Mouse (Mus musculus) hindbrain, embryonic 12.5 days (tissue): ENCODE data around the gene Tuba1b. TPM values are rescaled to one million over a fixed set of nuclear protein-coding genes. Genes with fewer than 3 reads are reported as not detected.
A peak's percentile ranks its signal among the peaks of the same experiment; 100 is the strongest.
"Not testable (repeated sequence)": the region's sequence is repeated elsewhere in the genome, so short reads cannot be mapped to it uniquely, and the experiment has no call there.

Source experiments
- ATAC-seq: fragments of 200-750 bp; cut with Nextera tagmentation; 2 replicates; pipeline ENCODE4 v1.8.0; 2017; ENCODE audit warnings: moderate TSS enrichment; ENCODE audit not compliant: low FRiP score
- H3K27ac ChIP-seq: fragments of 300-500 bp; sonication (generic); 2 replicates; pipeline ENCODE4 v1.5.1; 2016; ENCODE audit warnings: mild to moderate bottlenecking
- H3K27me3 ChIP-seq: fragments of 300-500 bp; sonication (generic); 2 replicates; pipeline ENCODE4 v1.6.1; 2016; ENCODE audit warnings: mild to moderate bottlenecking
- H3K36me3 ChIP-seq: fragments of 300-500 bp; sonication (generic); 2 replicates; pipeline ENCODE4 v1.6.1; 2016; ENCODE audit warnings: mild to moderate bottlenecking
- H3K4me1 ChIP-seq: fragments of 300-500 bp; sonication (generic); 2 replicates; pipeline ENCODE4 v1.6.1; 2016
- H3K4me2 ChIP-seq: fragments of 300-500 bp; sonication (generic); replicated peaks from 2 replicates; pipeline ENCODE4 v1.6.1; 2016; ENCODE audit warnings: mild to moderate bottlenecking
- H3K4me3 ChIP-seq: fragments of 300-500 bp; sonication (generic); 2 replicates; pipeline ENCODE4 v1.5.1; 2016; ENCODE audit warnings: mild to moderate bottlenecking
- H3K9ac ChIP-seq: fragments of 300-500 bp; sonication (generic); 2 replicates; pipeline ENCODE4 v1.6.1; 2016; ENCODE audit warnings: mild to moderate bottlenecking, moderate library complexity
- H3K9me3 ChIP-seq: fragments of 300-500 bp; sonication (generic); replicated peaks from 2 replicates; pipeline ENCODE4 v1.6.1; 2016; ENCODE audit warnings: mild to moderate bottlenecking
- WGBS: fragments of 180-500 bp; shearing (Covaris S2); methylation state at CpG from one replicate; pipeline ENCODE4 v1.1.7; 2016; 5-methylcytosine and 5-hydroxymethylcytosine counted together
- polyA plus RNA-seq: library from polyadenylated mRNA; unstranded; fragments of >200 nt; fragmentation: Nextera tagmentation; extraction: Ambion mirVana; gene quantifications from 2 replicates; pipeline ENCODE4 v1.2.1, GENCODE M21; 2016

The Tuba1b gene
- polyA plus RNA-seq, 1 experiment from 2014 or later, result 1,243 TPM

- Histone ChIP-seq H3K4me2 (peak overlapping the region; percentile 67), H3K9ac (peak overlapping the region; percentile 100), H3K4me3 (peak overlapping the region; percentile 90), H3K27ac (peak overlapping the region; percentile 100), H3K27me3 (no peaks in the 10 kb centered on the region), H3K4me1 (peaks cover 11% of the 10 kb centered on the region), H3K36me3 (peaks cover 10% of the 10 kb centered on the region), H3K9me3 (no peaks in the 10 kb centered on the region)
- no peak for ATAC-seq
- WGBS, result 11% methylated on average over 5 of the region's 5 CpGs
These were observed 17.7 kb upstream of the Tuba1b start for GRCm38 (mm10) chr15:98952063-98952455.

GRCm38 (mm10) chr15:98951122-98952062, 17.0 kb upstream of the Tuba1b start:
- 81% methylated on average over 11 of the region's 15 CpGs for WGBS

GRCm38 (mm10) chr15:98949607-98949892, 15.2 kb upstream of the Tuba1b start:
- Histone ChIP-seq H3K4me2 (peak overlapping the region; percentile 58), H3K27me3 (no peaks in the 10 kb centered on the region), H3K27ac (peak overlapping the region; percentile 62; the same call in 1 of the 2 replicates), H3K36me3 (peaks cover 10% of the 10 kb centered on the region), H3K9me3 (no peaks in the 10 kb centered on the region), H3K4me3 (peak overlapping the region; percentile 29), H3K4me1 (peaks cover 3% of the 10 kb centered on the region), H3K9ac (peak overlapping the region; percentile 59)
- WGBS, result 50% methylated on average over 3 of the region's 3 CpGs
- ATAC-seq, result peak; percentile 16; the same call in 1 of the 2 replicates

More at GRCm38 (mm10) chr15:98951122-98952062, 17.0 kb upstream of the Tuba1b start:
- H3K9me3 ChIP-seq, ATAC-seq, H3K27me3 ChIP-seq: not testable (repeated sequence)
- Histone ChIP-seq H3K4me1 (peaks cover 11% of the 10 kb centered on the region), H3K4me3 (peak overlapping the region; percentile 90), H3K9ac (peak overlapping the region; percentile 100), H3K27ac (peak overlapping the region; percentile 100), H3K36me3 (peaks cover 10% of the 10 kb centered on the region), H3K4me2 (peak overlapping the region; percentile 67)

- Histone ChIP-seq H3K36me3 (peaks cover 10% of the 10 kb centered on the region), H3K4me3 (peak overlapping the region; percentile 29), H3K27ac (peak overlapping the region; percentile 62; the same call in 1 of the 2 replicates), H3K4me2 (peak overlapping the region; percentile 58), H3K27me3 (no peaks in the 10 kb centered on the region), H3K9ac (peak overlapping the region; percentile 59), H3K4me1 (peaks cover 3% of the 10 kb centered on the region), H3K9me3 (no peaks in the 10 kb centered on the region)
- ATAC-seq, result 0 out of 2 replicates have a peak, but pooled peaks have one; percentile 18
- 60% methylated on average over 6 of the region's 6 CpGs for WGBS
These were observed 14.7 kb upstream of the Tuba1b start for GRCm38 (mm10) chr15:98948857-98949606.

- H3K4me2 ChIP-seq, result peak overlapping the region; percentile 58
- H3K27me3 ChIP-seq, result no peaks in the 10 kb centered on the region
- H3K27ac ChIP-seq, result no peak overlapping the region; the same call in 1 of the 2 replicates
- no peak for ATAC-seq
- H3K4me1 ChIP-seq, result peaks cover 3% of the 10 kb centered on the region
- H3K9me3 ChIP-seq, result no peaks in the 10 kb centered on the region
- H3K4me3 ChIP-seq, result no peak overlapping the region
- H3K9ac ChIP-seq, result 0 out of 2 replicates have a peak overlapping the region, but pooled peaks have one; percentile 39
- peaks cover 10% of the 10 kb centered on the region for H3K36me3 ChIP-seq
These were observed 14.0 kb upstream of the Tuba1b start for GRCm38 (mm10) chr15:98948382-98948781.

- no peaks in the 10 kb centered on the region for H3K27me3 ChIP-seq
- peaks cover 10% of the 10 kb centered on the region for H3K36me3 ChIP-seq
- H3K4me2 ChIP-seq, result peak overlapping the region; percentile 58
- 25% methylated on average over 3 of the region's 3 CpGs for WGBS
- no peaks in the 10 kb centered on the region for H3K9me3 ChIP-seq
- no peak for ATAC-seq
- H3K27ac ChIP-seq, result peak overlapping the region; percentile 62; the same call in 1 of the 2 replicates
- 0 out of 2 replicates have a peak overlapping the region, but pooled peaks have one; percentile 4 for H3K4me3 ChIP-seq
- peaks cover 3% of the 10 kb centered on the region for H3K4me1 ChIP-seq
- peak overlapping the region; percentile 39; the same call in 1 of the 2 replicates for H3K9ac ChIP-seq
These were observed 13.5 kb upstream of the Tuba1b start for GRCm38 (mm10) chr15:98947884-98948283.

GRCm38 (mm10) chr15:98943133-98943532, 8.8 kb upstream of the Tuba1b start:
- no peaks in the 10 kb centered on the region for H3K36me3 ChIP-seq
- no peak for ATAC-seq
- WGBS, result 83% methylated on average over 4 of the region's 4 CpGs

GRCm38 (mm10) chr15:98942081-98942480, 7.7 kb upstream of the Tuba1b start:
- no peaks in the 10 kb centered on the region for H3K9me3 ChIP-seq
- no peak overlapping the region for H3K27ac ChIP-seq
- no peak overlapping the region for H3K4me2 ChIP-seq
- no peak overlapping the region for H3K9ac ChIP-seq
- H3K4me1 ChIP-seq, result no peaks in the 10 kb centered on the region
- no peaks in the 10 kb centered on the region for H3K27me3 ChIP-seq
- 93% methylated on average over 4 of the region's 4 CpGs for WGBS
- no peak for ATAC-seq
- H3K4me3 ChIP-seq, result no peak overlapping the region
- H3K36me3 ChIP-seq, result no peaks in the 10 kb centered on the region

More at GRCm38 (mm10) chr15:98943133-98943532, 8.8 kb upstream of the Tuba1b start:
- no peak overlapping the region for H3K4me3 ChIP-seq
- H3K27me3 ChIP-seq, result no peaks in the 10 kb centered on the region
- H3K9ac ChIP-seq, result no peak overlapping the region
- no peak overlapping the region for H3K4me2 ChIP-seq
- peaks cover 3% of the 10 kb centered on the region for H3K4me1 ChIP-seq
- no peaks in the 10 kb centered on the region for H3K9me3 ChIP-seq
- no peak overlapping the region for H3K27ac ChIP-seq

- H3K9me3 ChIP-seq, result no peaks in the 10 kb centered on the region
- ATAC-seq, result no peak
- no peaks in the 10 kb centered on the region for H3K36me3 ChIP-seq
- no peaks in the 10 kb centered on the region for H3K4me1 ChIP-seq
- WGBS, result 84% methylated on average over 2 of the region's 2 CpGs
- no peaks in the 10 kb centered on the region for H3K27me3 ChIP-seq
- no peak overlapping the region for H3K27ac ChIP-seq
- H3K4me3 ChIP-seq, result no peak overlapping the region
- no peak overlapping the region for H3K9ac ChIP-seq
- no peak overlapping the region for H3K4me2 ChIP-seq
These were observed 7.2 kb upstream of the Tuba1b start for GRCm38 (mm10) chr15:98941539-98941938.

GRCm38 (mm10) chr15:98940816-98941215, 6.5 kb upstream of the Tuba1b start:
- Histone ChIP-seq H3K27ac (no peak overlapping the region), H3K9me3 (no peaks in the 10 kb centered on the region), H3K4me3 (no peak overlapping the region), H3K36me3 (no peaks in the 10 kb centered on the region), H3K4me1 (peaks cover 2% of the 10 kb centered on the region), H3K4me2 (no peak overlapping the region), H3K27me3 (no peaks in the 10 kb centered on the region), H3K9ac (no peak overlapping the region)
- ATAC-seq, result no peak
- WGBS, result 67% methylated on average over 10 of the region's 10 CpGs

GRCm38 (mm10) chr15:98933833-98934216, 540 bp downstream of the Tuba1b start:
- peak overlapping the region; percentile 91 for H3K4me2 ChIP-seq
- H3K36me3 ChIP-seq, result peaks cover 8% of the 10 kb centered on the region; the same call in 1 of the 2 replicates
- peak overlapping the region; percentile 96 for H3K27ac ChIP-seq
- H3K4me1 ChIP-seq, result peaks cover 19% of the 10 kb centered on the region
- H3K4me3 ChIP-seq, result peak overlapping the region; percentile 67
- no peaks in the 10 kb centered on the region for H3K27me3 ChIP-seq
- ATAC-seq, result peak; percentile 89
- WGBS, result under 1% methylated on average over 35 of the region's 35 CpGs
- H3K9me3 ChIP-seq, result no peaks in the 10 kb centered on the region
- peak overlapping the region; percentile 79 for H3K9ac ChIP-seq
